Mouse (Mus musculus) cerebellum, postnatal 36 days (tissue): Measurements from ENCODE around the gene Tnfrsf1b.
"Not testable (repeated sequence)": the region's sequence is repeated elsewhere in the genome, so short reads cannot be mapped to it uniquely, and the experiment has no call there.

Experiments
- DNase-seq, 2 experiments: peaks; one replicate each; pipeline ENCODE4 v3.0.0; 2021 to 2022; ENCODE audit warnings: mixed read lengths in 2 of 2

The Tnfrsf1b gene

DNA sequence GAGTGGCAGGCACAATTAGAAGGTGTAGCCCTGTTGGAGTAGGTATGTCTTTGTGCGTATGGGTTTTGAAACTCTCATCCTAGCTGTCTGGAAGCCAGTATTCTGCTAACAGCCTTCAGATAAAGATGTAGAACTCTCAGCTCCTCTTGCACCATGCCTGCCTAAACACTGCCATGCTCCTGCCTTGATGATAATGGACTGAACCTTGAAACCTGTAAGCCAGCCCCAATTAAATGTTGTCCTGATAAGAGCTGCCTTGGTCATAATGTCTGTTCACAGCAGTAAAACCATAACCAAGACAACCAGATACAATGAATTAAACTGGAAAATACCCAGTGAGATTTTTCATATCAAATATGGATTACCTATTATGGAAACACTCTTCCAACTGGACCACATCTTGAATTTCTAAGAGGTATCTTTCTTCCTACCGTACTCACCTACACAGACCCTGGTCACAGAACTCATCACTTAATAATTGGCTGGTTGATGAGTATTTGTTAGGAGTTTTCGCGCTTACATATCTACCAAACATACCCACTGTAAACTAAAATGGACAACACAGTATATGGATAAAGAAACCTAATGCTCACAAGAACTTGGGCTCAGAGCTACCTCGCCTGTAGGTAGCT is 67.6 kb downstream of the Tnfrsf1b start:
- no peak for DNase-seq

- not testable (repeated sequence) for DNase-seq
These were observed 81.1 kb downstream of the Tnfrsf1b start for GRCm38 (mm10) chr4:145165542-145165941.

GRCm38 (mm10) chr4:145164111-145164510 is 82.6 kb downstream of the Tnfrsf1b start:
- DNase-seq: no peak
